Mouse (Mus musculus): ENCODE results near the gene Tap1. TPM values are rescaled to one million over a fixed set of nuclear protein-coding genes. Genes with fewer than 3 reads are reported as not detected.

Gene Tap1
- polyA plus RNA-seq, 1 experiment from 2014 or later = 7.0 TPM

DNA sequence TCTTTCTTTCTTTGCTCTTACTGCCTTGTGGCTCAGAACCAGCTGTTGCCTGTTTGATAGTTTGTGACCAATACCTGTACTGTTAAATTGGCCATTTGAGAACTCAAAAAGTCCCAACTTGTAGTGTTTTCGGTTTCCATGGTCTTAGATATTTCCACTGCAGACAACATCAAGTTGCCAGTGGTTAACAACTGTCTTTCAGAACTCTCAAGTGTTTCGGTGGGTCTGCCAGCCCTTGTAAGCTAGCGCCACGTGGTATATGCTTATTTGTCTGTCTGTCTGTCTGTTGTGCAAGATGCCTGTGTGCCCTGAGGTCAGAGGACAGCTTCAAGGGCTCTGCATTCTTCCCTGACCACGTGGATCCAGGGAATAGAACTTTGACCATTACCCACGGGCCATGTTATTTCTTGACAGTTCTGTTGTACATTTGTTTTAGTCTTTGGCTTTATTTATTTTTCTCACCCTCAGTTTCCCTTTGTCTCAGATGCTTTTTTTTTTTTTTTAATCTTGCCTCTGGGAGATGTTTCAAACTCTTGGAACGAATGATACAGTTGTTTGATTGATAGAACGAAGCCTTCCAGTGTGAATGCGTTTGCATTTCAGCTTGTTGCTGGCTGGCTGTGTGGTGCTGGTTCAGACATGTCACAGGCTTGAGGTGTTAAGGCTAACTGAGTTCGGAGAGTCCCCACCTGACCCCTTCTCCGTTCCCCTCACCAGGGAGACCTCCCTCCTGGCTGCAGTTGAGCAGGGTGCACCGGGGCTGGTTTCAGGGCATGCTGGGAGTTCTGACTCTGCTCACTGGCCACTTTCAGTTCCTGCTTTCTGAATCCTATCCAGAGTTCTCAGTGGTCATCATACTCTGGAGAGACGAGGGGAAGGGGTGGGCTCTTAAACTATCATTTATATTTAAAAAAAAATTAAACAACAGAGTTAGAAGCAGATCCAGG lies 7.2 kb upstream of the Tap1 start:
- no peak overlapping the region for H3K4me2 ChIP-seq (replicated peaks; ENCODE audit: low read depth)
- no peak for TF ChIP-seq CTCF (IDR thresholded peaks at IDR 0.05; ENCODE audit: low read depth)
- no peak for TF ChIP-seq EP300 (optimal IDR thresholded peaks at IDR 0.05)

DNA sequence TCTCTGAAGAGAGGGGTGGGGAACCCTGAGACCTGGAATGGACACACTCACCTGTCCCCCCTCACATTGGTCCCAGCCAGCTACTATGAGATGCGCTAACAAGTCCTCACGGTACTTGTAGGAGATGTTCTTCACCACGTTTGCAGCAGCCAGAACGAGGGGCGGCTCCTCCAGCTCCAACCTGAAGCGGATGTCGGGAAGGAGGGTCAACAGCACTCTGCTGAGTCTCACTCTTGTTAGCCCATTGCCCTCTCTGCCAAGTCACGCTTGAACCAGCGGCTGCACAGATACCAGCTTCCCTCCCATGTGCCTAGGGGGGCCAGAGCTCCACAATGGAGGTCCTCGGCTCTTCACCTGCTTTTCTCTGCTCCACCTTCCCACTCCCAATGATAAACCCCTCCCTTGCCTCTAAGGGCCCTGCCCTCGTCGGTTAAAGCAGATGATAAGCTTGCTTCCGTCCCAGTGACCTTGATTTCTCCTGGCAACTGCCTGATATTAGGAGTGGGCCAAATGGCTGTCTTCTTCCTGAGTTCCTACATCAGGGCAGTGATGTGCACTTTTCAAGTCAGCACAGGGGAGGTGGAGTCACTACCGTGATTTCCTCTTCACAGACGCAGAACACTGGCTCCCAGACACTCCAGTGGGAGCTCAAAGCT lies 3.7 kb upstream of the Tap1 start:
- Histone ChIP-seq H3K9ac (ENCODE audit: low read length) (no peak overlapping the region), H3K4me3 (ENCODE audit: low read depth, low read length) (no peak overlapping the region), H3K4me1 (replicated peaks; ENCODE audit: control insufficient read depth, insufficient read depth) (no peaks in the 10 kb centered on the region), H3K36me3 (ENCODE audit: control insufficient read depth, insufficient read depth, low read length) (no peaks in the 10 kb centered on the region), H3K27me3 (ENCODE audit: control insufficient read depth, insufficient read depth, low read length) (no peaks in the 10 kb centered on the region), H3K9me3 (ENCODE audit: control insufficient read depth, low read length) (no peaks in the 10 kb centered on the region), H3K4me2 (replicated peaks; ENCODE audit: low read depth) (no peak overlapping the region), H3K27ac (replicated peaks) (no peak overlapping the region)
- ATAC-seq (ENCODE audit: low FRiP score, low TSS enrichment) (no peak), DNase-seq (ENCODE audit: low spot score) (no peak)
- WGBS = 60% methylated on average over 15 of the region's 15 CpGs
- TF ChIP-seq EP300 (optimal IDR thresholded peaks at IDR 0.05) = no peak
- no peak for TF ChIP-seq CTCF (IDR thresholded peaks at IDR 0.05; ENCODE audit: low read depth)

More for the DNA sequence above, 7.2 kb upstream of the Tap1 start:
- no peaks in the 10 kb centered on the region for H3K27me3 ChIP-seq (ENCODE audit: control insufficient read depth, insufficient read depth, low read length)
- no peak for ATAC-seq (ENCODE audit: low FRiP score, low TSS enrichment)
- no peaks in the 10 kb centered on the region for H3K4me1 ChIP-seq (replicated peaks; ENCODE audit: control insufficient read depth, insufficient read depth)
- H3K4me3 ChIP-seq (ENCODE audit: low read depth, low read length) = no peak overlapping the region
- H3K27ac ChIP-seq (replicated peaks) = no peak overlapping the region
- DNase-seq (ENCODE audit: low spot score) = no peak
- H3K9ac ChIP-seq (ENCODE audit: low read length) = no peak overlapping the region
- WGBS = 60% methylated on average over 13 of the region's 13 CpGs
- no peaks in the 10 kb centered on the region for H3K36me3 ChIP-seq (ENCODE audit: control insufficient read depth, insufficient read depth, low read length)
- no peaks in the 10 kb centered on the region for H3K9me3 ChIP-seq (ENCODE audit: control insufficient read depth, low read length)

DNA sequence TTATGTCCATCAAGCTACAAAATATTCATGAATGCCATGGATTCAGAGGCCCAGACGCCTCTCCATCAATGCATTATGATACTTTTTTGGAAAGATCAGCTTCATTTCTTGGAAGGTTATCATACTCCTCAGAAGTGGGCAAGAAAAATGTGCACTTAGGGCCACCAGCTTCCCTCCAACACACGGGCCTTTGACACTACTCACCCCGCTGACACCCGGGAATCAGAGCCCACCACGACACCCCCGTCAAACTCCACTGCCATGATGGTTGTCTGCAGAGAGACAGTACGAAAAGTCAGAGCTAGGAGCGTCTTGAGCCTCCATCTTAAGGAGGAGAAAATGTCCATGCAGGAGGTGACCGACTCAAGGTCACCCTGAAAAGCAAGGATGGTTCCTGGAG lies 1.8 kb upstream of the Tap1 start:
- Histone ChIP-seq H3K9me3 (ENCODE audit: control insufficient read depth, low read length) (no peaks in the 10 kb centered on the region), H3K27me3 (ENCODE audit: control insufficient read depth, insufficient read depth, low read length) (no peaks in the 10 kb centered on the region), H3K4me3 (ENCODE audit: low read depth, low read length) (no peak overlapping the region), H3K36me3 (ENCODE audit: control insufficient read depth, insufficient read depth, low read length) (no peaks in the 10 kb centered on the region), H3K4me1 (replicated peaks; ENCODE audit: control insufficient read depth, insufficient read depth) (no peaks in the 10 kb centered on the region), H3K9ac (ENCODE audit: low read length) (no peak overlapping the region), H3K4me2 (replicated peaks; ENCODE audit: low read depth) (no peak overlapping the region), H3K27ac (replicated peaks) (no peak overlapping the region)
- ATAC-seq (ENCODE audit: low FRiP score, low TSS enrichment) (no peak), DNase-seq (ENCODE audit: low spot score) (no peak)
- no peak for TF ChIP-seq EP300 (optimal IDR thresholded peaks at IDR 0.05)
- TF ChIP-seq CTCF (IDR thresholded peaks at IDR 0.05; ENCODE audit: low read depth) = no peak
- 90% methylated on average over 9 of the region's 9 CpGs for WGBS

DNA sequence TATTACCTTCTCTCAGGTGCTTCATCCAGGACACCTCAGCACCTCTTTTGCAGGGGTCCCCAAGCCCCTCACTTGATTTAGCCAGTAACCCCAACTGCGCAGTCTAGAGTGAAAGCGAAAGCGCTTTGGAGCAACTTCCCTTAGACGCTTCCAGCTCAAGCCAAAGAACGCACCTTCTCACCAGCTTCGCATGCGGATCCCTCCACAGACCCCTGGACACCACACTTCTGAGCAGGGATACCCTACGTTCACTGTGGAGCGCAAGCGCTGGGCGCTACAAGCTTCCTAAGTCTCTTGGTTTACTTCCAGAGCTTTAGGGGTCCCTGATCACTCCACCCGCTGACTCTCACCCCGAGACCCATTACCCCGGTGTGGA lies 480 bp upstream of the Tap1 start:
- 5% methylated on average over 14 of the region's 14 CpGs for WGBS
- ATAC-seq (ENCODE audit: low FRiP score, low TSS enrichment) (peak; percentile 40), DNase-seq (ENCODE audit: low spot score) (peak; percentile 28)
- Histone ChIP-seq H3K4me1 (replicated peaks; ENCODE audit: control insufficient read depth, insufficient read depth) (no peaks in the 10 kb centered on the region), H3K27me3 (ENCODE audit: control insufficient read depth, insufficient read depth, low read length) (no peaks in the 10 kb centered on the region), H3K27ac (replicated peaks) (no peak overlapping the region; the same call in 1 of the 2 replicates), H3K9me3 (ENCODE audit: control insufficient read depth, low read length) (no peaks in the 10 kb centered on the region), H3K9ac (ENCODE audit: low read length) (peak overlapping the region; percentile 47), H3K4me2 (replicated peaks; ENCODE audit: low read depth) (peak overlapping the region; percentile 98), H3K4me3 (ENCODE audit: low read depth, low read length) (peak overlapping the region; percentile 68), H3K36me3 (ENCODE audit: control insufficient read depth, insufficient read depth, low read length) (no peaks in the 10 kb centered on the region)
- no peak for TF ChIP-seq EP300 (optimal IDR thresholded peaks at IDR 0.05)
- no peak for TF ChIP-seq CTCF (IDR thresholded peaks at IDR 0.05; ENCODE audit: low read depth)

DNA sequence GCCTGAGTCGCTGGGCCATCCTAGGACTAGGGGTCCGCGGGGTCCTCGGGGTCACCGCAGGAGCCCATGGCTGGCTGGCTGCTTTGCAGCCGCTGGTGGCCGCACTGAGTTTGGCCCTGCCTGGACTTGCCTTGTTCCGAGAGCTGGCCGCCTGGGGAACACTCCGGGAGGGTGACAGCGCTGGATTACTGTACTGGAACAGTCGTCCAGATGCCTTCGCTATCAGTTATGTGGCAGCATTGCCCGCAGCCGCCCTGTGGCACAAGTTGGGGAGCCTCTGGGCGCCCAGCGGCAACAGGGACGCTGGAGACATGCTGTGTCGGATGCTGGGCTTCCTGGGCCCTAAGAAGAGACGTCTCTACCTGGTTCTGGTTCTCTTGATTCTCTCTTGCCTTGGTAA lies 657 bp downstream of the Tap1 start:
- H3K4me3 ChIP-seq (ENCODE audit: low read depth, low read length) = peak overlapping the region; percentile 68
- no peaks in the 10 kb centered on the region for H3K9me3 ChIP-seq (ENCODE audit: control insufficient read depth, low read length)
- no peaks in the 10 kb centered on the region for H3K27me3 ChIP-seq (ENCODE audit: control insufficient read depth, insufficient read depth, low read length)
- peak overlapping the region; percentile 98 for H3K4me2 ChIP-seq (replicated peaks; ENCODE audit: low read depth)
- H3K27ac ChIP-seq (replicated peaks) = peak overlapping the region; percentile 85
- DNase-seq (ENCODE audit: low spot score) (peak; percentile 43), ATAC-seq (ENCODE audit: low FRiP score, low TSS enrichment) (no peak)
- H3K9ac ChIP-seq (ENCODE audit: low read length) = peak overlapping the region; percentile 74
- H3K36me3 ChIP-seq (ENCODE audit: control insufficient read depth, insufficient read depth, low read length) = no peaks in the 10 kb centered on the region
- WGBS = 7% methylated on average over 20 of the region's 20 CpGs
- no peaks in the 10 kb centered on the region for H3K4me1 ChIP-seq (replicated peaks; ENCODE audit: control insufficient read depth, insufficient read depth)
- TF ChIP-seq CTCF (IDR thresholded peaks at IDR 0.05; ENCODE audit: low read depth) = no peak

DNA sequence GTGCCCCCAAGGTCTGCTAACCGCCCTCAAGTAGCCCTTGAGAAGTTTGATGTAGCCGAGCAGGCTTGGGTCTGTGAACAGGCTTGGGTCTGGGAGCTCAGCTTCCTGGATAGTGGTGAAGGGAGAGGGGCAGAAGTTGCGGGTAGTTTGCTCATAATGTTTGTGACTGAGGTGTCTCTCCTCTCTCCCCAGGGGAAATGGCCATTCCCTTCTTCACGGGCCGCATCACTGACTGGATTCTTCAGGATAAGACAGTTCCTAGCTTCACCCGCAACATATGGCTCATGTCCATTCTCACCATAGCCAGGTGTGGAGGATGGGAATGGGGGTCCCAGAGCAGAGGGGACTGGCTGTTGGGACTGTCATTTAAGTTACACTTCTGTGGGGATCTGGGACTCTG lies 1.6 kb downstream of the Tap1 start:
- H3K27me3 ChIP-seq (ENCODE audit: control insufficient read depth, insufficient read depth, low read length) = no peaks in the 10 kb centered on the region
- H3K4me2 ChIP-seq (replicated peaks; ENCODE audit: low read depth) = no peak overlapping the region
- H3K36me3 ChIP-seq (ENCODE audit: control insufficient read depth, insufficient read depth, low read length) = no peaks in the 10 kb centered on the region
- 85% methylated on average over 6 of the region's 6 CpGs for WGBS
- H3K9ac ChIP-seq (ENCODE audit: low read length) = no peak overlapping the region
- no peak overlapping the region for H3K4me3 ChIP-seq (ENCODE audit: low read depth, low read length)
- ATAC-seq (ENCODE audit: low FRiP score, low TSS enrichment) (no peak), DNase-seq (ENCODE audit: low spot score) (no peak)
- H3K9me3 ChIP-seq (ENCODE audit: control insufficient read depth, low read length) = no peaks in the 10 kb centered on the region
- TF ChIP-seq EP300 (optimal IDR thresholded peaks at IDR 0.05) (no peak), CTCF (IDR thresholded peaks at IDR 0.05; ENCODE audit: low read depth) (no peak)
- H3K27ac ChIP-seq (replicated peaks) = no peak overlapping the region
- no peaks in the 10 kb centered on the region for H3K4me1 ChIP-seq (replicated peaks; ENCODE audit: control insufficient read depth, insufficient read depth)

Data from stomach, postnatal 0 days (tissue).